Mouse (Mus musculus) stomach, postnatal 0 days (tissue): ENCODE measurements around the gene Rho. TPM values are rescaled to one million over a fixed set of nuclear protein-coding genes. Genes with fewer than 3 reads are reported as not detected.

Source experiments
- ATAC-seq: fragments of 200-750 bp; cut with Nextera tagmentation; 2 replicates; pipeline ENCODE4 v1.8.0; 2017; ENCODE audit not compliant: low FRiP score, low TSS enrichment
- DNase-seq: peaks from one replicate; pipeline ENCODE4 v3.0.0-alpha.2; 2016; ENCODE audit warnings: low spot score
- H3K27ac ChIP-seq: fragments of 300-500 bp; sonication (generic); replicated peaks from 2 replicates; pipeline ENCODE4 v1.5.1; 2014; ENCODE audit warnings: mild to moderate bottlenecking, control low read depth
- H3K27me3 ChIP-seq: fragments of 300-500 bp; sonication (generic); 2 replicates; pipeline ENCODE4 v1.6.1; 2014; ENCODE audit warnings: low read length; ENCODE audit not compliant: control insufficient read depth, insufficient read depth
- H3K36me3 ChIP-seq: fragments of 300-500 bp; sonication (generic); 2 replicates; pipeline ENCODE4 v1.6.1; 2014; ENCODE audit warnings: low read length, mixed read lengths; ENCODE audit not compliant: control insufficient read depth, insufficient read depth
- H3K4me1 ChIP-seq: fragments of 300-500 bp; sonication (generic); replicated peaks from 2 replicates; pipeline ENCODE4 v1.6.1; 2014; ENCODE audit warnings: antibody characterized with exemption; ENCODE audit not compliant: control insufficient read depth, insufficient read depth
- H3K4me2 ChIP-seq: fragments of 300-500 bp; sonication (generic); replicated peaks from 2 replicates; pipeline ENCODE4 v1.6.1; 2014; ENCODE audit warnings: low read depth, mild to moderate bottlenecking, control low read depth, moderate library complexity
- H3K4me3 ChIP-seq: fragments of 300-500 bp; sonication (generic); 2 replicates; pipeline ENCODE4 v1.5.1; 2014; ENCODE audit warnings: low read depth, low read length, control low read depth
- H3K9ac ChIP-seq: fragments of 300-500 bp; sonication (generic); 2 replicates; pipeline ENCODE4 v1.6.1; 2014; ENCODE audit warnings: mild to moderate bottlenecking, low read length, control low read depth, mixed read lengths
- H3K9me3 ChIP-seq: fragments of 300-500 bp; sonication (generic); 2 replicates; pipeline ENCODE4 v1.6.1; 2016; ENCODE audit warnings: low read length; ENCODE audit not compliant: control insufficient read depth
- CTCF ChIP-seq: IDR thresholded peaks from 2 replicates; pipeline ENCODE4 v1.5.1; 2016; ENCODE audit warnings: antibody characterized with exemption, low read depth, mild to moderate bottlenecking, moderate library complexity
- EP300 ChIP-seq: optimal IDR thresholded peaks from 2 replicates; pipeline ENCODE3; 2016; ENCODE audit warnings: antibody characterized with exemption
- WGBS: fragments of 180-500 bp; shearing (Covaris S2); extraction: QIAGEN DNeasy Blood & Tissue Kit; methylation state at CpG from one replicate; pipeline ENCODE4 v1.1.7; 2014; 5-methylcytosine and 5-hydroxymethylcytosine counted together
- polyA plus RNA-seq: library from polyadenylated mRNA; unstranded; fragments of >200 nt; fragmentation: Nextera tagmentation; extraction: Ambion mirVana; gene quantifications from 2 replicates; pipeline ENCODE4 v1.2.1, GENCODE M21; 2015

Gene Rho
- polyA plus RNA-seq, 1 experiment from 2014 or later, result 0.10 TPM

GRCm38 (mm10) chr6:115930018-115930417 lies 1.5 kb upstream of the Rho start:
- WGBS, result 34% methylated on average over 5 of the region's 5 CpGs

GRCm38 (mm10) chr6:115932391-115932790 lies 843 bp downstream of the Rho start:
- 89% methylated on average over 3 of the region's 3 CpGs for WGBS
- H3K9ac ChIP-seq, result no peak overlapping the region
- H3K27ac ChIP-seq, result no peak overlapping the region
- no peaks in the 10 kb centered on the region for H3K36me3 ChIP-seq
- ATAC-seq (no peak), DNase-seq (no peak)
- H3K27me3 ChIP-seq, result no peaks in the 10 kb centered on the region
- H3K4me2 ChIP-seq, result no peak overlapping the region
- no peaks in the 10 kb centered on the region for H3K9me3 ChIP-seq
- TF ChIP-seq EP300, result no peak
- no peak for TF ChIP-seq CTCF
- no peak overlapping the region for H3K4me3 ChIP-seq
- H3K4me1 ChIP-seq, result no peaks in the 10 kb centered on the region

More at GRCm38 (mm10) chr6:115930018-115930417, 1.5 kb upstream of the Rho start:
- Histone ChIP-seq H3K9me3 (no peaks in the 10 kb centered on the region), H3K36me3 (no peaks in the 10 kb centered on the region), H3K27me3 (no peaks in the 10 kb centered on the region), H3K9ac (no peak overlapping the region), H3K4me3 (no peak overlapping the region), H3K4me2 (no peak overlapping the region), H3K4me1 (no peaks in the 10 kb centered on the region), H3K27ac (no peak overlapping the region)
- ATAC-seq, result no peak
- DNase-seq, result no peak
- no peak for TF ChIP-seq CTCF
- TF ChIP-seq EP300, result no peak

GRCm38 (mm10) chr6:115935544-115935943 lies 4.0 kb downstream of the Rho start:
- H3K27ac ChIP-seq, result no peak overlapping the region
- H3K9me3 ChIP-seq, result 0 out of 2 replicates have a peak, but pooled peaks cover 3% of the 10 kb centered on the region
- H3K4me1 ChIP-seq, result no peaks in the 10 kb centered on the region
- H3K4me3 ChIP-seq, result no peak overlapping the region
- no peak overlapping the region for H3K4me2 ChIP-seq
- WGBS, result 80% methylated on average over 8 of the region's 8 CpGs
- DNase-seq (no peak), ATAC-seq (no peak)
- TF ChIP-seq CTCF, result no peak
- TF ChIP-seq EP300, result no peak
- no peak overlapping the region for H3K9ac ChIP-seq
- no peaks in the 10 kb centered on the region for H3K36me3 ChIP-seq
- no peaks in the 10 kb centered on the region for H3K27me3 ChIP-seq

- Histone ChIP-seq H3K9me3 (0 out of 2 replicates have a peak, but pooled peaks cover 3% of the 10 kb centered on the region), H3K36me3 (no peaks in the 10 kb centered on the region)
- no peak for ATAC-seq
These were observed 6.5 kb downstream of the Rho start for GRCm38 (mm10) chr6:115938011-115938410.

GRCm38 (mm10) chr6:115938798-115939197 lies 7.2 kb downstream of the Rho start:
- H3K9ac ChIP-seq, result no peak overlapping the region
- no peak overlapping the region for H3K27ac ChIP-seq
- H3K4me3 ChIP-seq, result no peak overlapping the region
- H3K36me3 ChIP-seq, result no peaks in the 10 kb centered on the region
- no peak for DNase-seq
- no peak for TF ChIP-seq EP300
- H3K27me3 ChIP-seq, result no peaks in the 10 kb centered on the region
- ATAC-seq, result no peak
- 0 out of 2 replicates have a peak, but pooled peaks cover 3% of the 10 kb centered on the region for H3K9me3 ChIP-seq
- no peak overlapping the region for H3K4me2 ChIP-seq
- 64% methylated on average over 1 of the region's 1 CpGs for WGBS
- peaks cover 2% of the 10 kb centered on the region; the same call in 1 of the 2 replicates for H3K4me1 ChIP-seq

More at GRCm38 (mm10) chr6:115938011-115938410, 6.5 kb downstream of the Rho start:
- Histone ChIP-seq H3K4me2 (no peak overlapping the region), H3K27me3 (no peaks in the 10 kb centered on the region), H3K9ac (no peak overlapping the region), H3K27ac (no peak overlapping the region), H3K4me3 (no peak overlapping the region), H3K4me1 (no peaks in the 10 kb centered on the region)
- WGBS, result 89% methylated on average over 2 of the region's 2 CpGs
- DNase-seq, result no peak
- TF ChIP-seq EP300, result no peak

- H3K27ac ChIP-seq, result no peak overlapping the region
- WGBS, result 26% methylated on average over 1 of the region's 1 CpGs
- H3K27me3 ChIP-seq, result no peaks in the 10 kb centered on the region
- no peak for TF ChIP-seq EP300
- no peak for TF ChIP-seq CTCF
- 0 out of 2 replicates have a peak, but pooled peaks cover 3% of the 10 kb centered on the region for H3K9me3 ChIP-seq
- DNase-seq (peak; percentile 46), ATAC-seq (peak; percentile 85)
- H3K4me3 ChIP-seq, result no peak overlapping the region
- H3K4me1 ChIP-seq, result peaks cover 4% of the 10 kb centered on the region; the same call in 1 of the 2 replicates
- H3K36me3 ChIP-seq, result no peaks in the 10 kb centered on the region
- H3K4me2 ChIP-seq, result no peak overlapping the region
- no peak overlapping the region for H3K9ac ChIP-seq
These were observed 9.1 kb downstream of the Rho start for GRCm38 (mm10) chr6:115940603-115941002.
